Mouse (Mus musculus) CH12.LX (cell line): ENCODE data around the gene Gas2l2. TPM values are rescaled to one million over a fixed set of nuclear protein-coding genes. Genes with fewer than 3 reads are reported as not detected.
A peak's percentile ranks its signal among the peaks of the same experiment; 100 is the strongest.

Experiments
- DNase-seq: peaks from one replicate; pipeline ENCODE4 v3.0.0-alpha.2; 2013; ENCODE audit errors: extremely low read depth
- H3K27ac ChIP-seq: 2 replicates; pipeline ENCODE4 v1.5.1; 2012; ENCODE audit warnings: low read depth, mild to moderate bottlenecking, control low read depth, moderate library complexity; ENCODE audit not compliant: insufficient read depth
- H3K27me3 ChIP-seq: replicated peaks from 2 replicates; pipeline ENCODE3; 2012; ENCODE audit warnings: inconsistent platforms
- H3K36me3 ChIP-seq, 2 experiments: replicated peaks in 1 of 2; 2 replicates each; pipeline versions ENCODE3 to v1.6.1; 2012; ENCODE audit warnings: inconsistent platforms in 1 of 2, low read length in 1 of 2, mild to moderate bottlenecking in 1 of 2, mixed read lengths in 1 of 2, moderate library complexity in 1 of 2; ENCODE audit not compliant: control insufficient read depth in 1 of 2, insufficient read depth in 1 of 2
- H3K4me1 ChIP-seq, 2 experiments: 2 replicates each; pipeline ENCODE4 v1.6.1; 2012; ENCODE audit warnings: inconsistent platforms in 1 of 2, moderate library complexity in 1 of 2; ENCODE audit not compliant: insufficient read depth in 2 of 2, control insufficient read depth in 1 of 2
- H3K4me2 ChIP-seq: 2 replicates; pipeline ENCODE4 v1.6.1; 2012; ENCODE audit warnings: low read depth, mild to moderate bottlenecking, control low read depth; ENCODE audit not compliant: poor library complexity, insufficient read depth, severe bottlenecking
- H3K4me3 ChIP-seq, 3 experiments: fragments of 150-350 bp in 1 of 3; sonication (generic) in 1 of 3; replicated peaks in 1 of 3; 2 replicates each; pipeline versions ENCODE3 to v1.5.1; 2011 to 2012; ENCODE audit warnings: low read depth in 2 of 3, low read length in 2 of 3, mild to moderate bottlenecking in 2 of 3, moderate library complexity in 2 of 3, control low read depth in 1 of 3, improper control_type of control experiment in 1 of 3, inconsistent platforms in 1 of 3, mixed read lengths in 1 of 3; ENCODE audit not compliant: poor library complexity in 1 of 3
- H3K79me2 ChIP-seq: replicated peaks from 2 replicates; pipeline ENCODE4 v1.6.1; 2012; ENCODE audit warnings: mild to moderate bottlenecking, moderate library complexity; ENCODE audit not compliant: control insufficient read depth, poor library complexity, insufficient read depth, severe bottlenecking; ENCODE audit errors: extremely low read depth
- H3K9ac ChIP-seq: 2 replicates; pipeline ENCODE4 v1.6.1; 2012; ENCODE audit warnings: low read depth, mild to moderate bottlenecking, control low read depth, moderate library complexity; ENCODE audit not compliant: insufficient read depth
- H3K9me3 ChIP-seq: replicated peaks from 2 replicates; pipeline ENCODE3; 2012; ENCODE audit warnings: low read length, inconsistent platforms, mixed read lengths
- CTCF ChIP-seq, 2 experiments: IDR thresholded peaks in 1 of 2; conservative IDR thresholded peaks in 1 of 2; 2 replicates each; pipeline ENCODE4 v1.5.1; 2011 to 2012; ENCODE audit warnings: low read depth in 2 of 2, low read length in 2 of 2, improper control_type of control experiment in 1 of 2, inconsistent platforms in 1 of 2, mild to moderate bottlenecking in 1 of 2, moderate library complexity in 1 of 2
- EP300 ChIP-seq: IDR thresholded peaks from 2 replicates; pipeline ENCODE4 v1.6.1; 2011; ENCODE audit warnings: low read length, improper control_type of control experiment
- IRF4 ChIP-seq: IDR thresholded peaks from 2 replicates; pipeline ENCODE4 v1.6.1; 2014; ENCODE audit warnings: low read depth, mild to moderate bottlenecking, inconsistent platforms, low read length, improper control_type of control experiment
- JUN ChIP-seq: IDR thresholded peaks from 2 replicates; pipeline ENCODE4 v1.6.1; 2011; ENCODE audit warnings: low read depth, mild to moderate bottlenecking, low read length, improper control_type of control experiment, moderate library complexity; ENCODE audit not compliant: insufficient read depth
- MAZ ChIP-seq: IDR thresholded peaks from 2 replicates; pipeline ENCODE4 v1.6.1; 2012; ENCODE audit warnings: low read depth, mild to moderate bottlenecking, inconsistent platforms, low read length, improper control_type of control experiment, moderate library complexity
- MEF2A ChIP-seq: IDR thresholded peaks from 2 replicates; pipeline ENCODE4 v1.6.1; 2014; ENCODE audit warnings: low read depth, mild to moderate bottlenecking, inconsistent platforms, low read length, improper control_type of control experiment, borderline replicate concordance
- NELFE ChIP-seq: IDR thresholded peaks from 2 replicates; pipeline ENCODE4 v1.6.1; 2011; ENCODE audit warnings: low read depth, low read length, improper control_type of control experiment
- NRF1 ChIP-seq: IDR thresholded peaks from 2 replicates; pipeline ENCODE4 v1.6.1; 2014; ENCODE audit warnings: low read depth, mild to moderate bottlenecking, inconsistent platforms, low read length, improper control_type of control experiment, moderate library complexity
- PAX5 ChIP-seq: IDR thresholded peaks from 2 replicates; pipeline ENCODE4 v1.6.1; 2012; ENCODE audit warnings: low read length, inconsistent platforms, mixed read lengths
- POLR2A ChIP-seq: IDR thresholded peaks from 2 replicates; pipeline ENCODE4 v1.6.1; 2011; ENCODE audit warnings: low read depth, mild to moderate bottlenecking, improper control_type of control experiment, low read length
- UBTF ChIP-seq: IDR thresholded peaks from 2 replicates; pipeline ENCODE4 v1.6.1; 2012; ENCODE audit warnings: low read depth, mild to moderate bottlenecking, inconsistent platforms, low read length, improper control_type of control experiment, moderate library complexity
- USF2 ChIP-seq: conservative IDR thresholded peaks from 2 replicates; pipeline ENCODE4 v1.6.1; 2011; ENCODE audit warnings: low read depth, low read length, improper control_type of control experiment
- dilution Hi-C: fragments of 300-500 bp; cut with MboI; formaldehyde crosslinking; loops from 2 replicates; pipeline ENCODE4 v1.14.3; 2020; ENCODE audit warnings: low sequenced_read_pairs; ENCODE audit not compliant: extremely low pct_unique_long_range_greater_than_20kb, extremely low pct_ligation_motif_present
- in situ Hi-C: fragments of 300-500 bp; cut with MboI; formaldehyde crosslinking; loops from 3 replicates; pipeline ENCODE4 v1.14.3; 2019; ENCODE audit warnings: low sequenced_read_pairs, low pct_ligation_motif_present, low pct_unique_long_range_greater_than_20kb, mixed read lengths
- polyA plus RNA-seq: library from polyadenylated mRNA; unstranded; fragments of >175 nt; gene quantifications from 2 replicates; pipeline ENCODE4 v1.2.1, GENCODE M21; 2012; ENCODE audit warnings: low read depth; ENCODE audit not compliant: insufficient read length
- total RNA-seq, 2 experiments: library from RNA; depleted of rRNA; stranded (reverse); fragments of 300-350 nt in 1 of 2; fragments of >200 nt in 1 of 2; gene quantifications; 2 replicates each; pipeline ENCODE4 v1.2.3; 2012 to 2014

Gas2l2 gene
- total and polyA plus RNA-seq, 3 experiments = not detected

DNA sequence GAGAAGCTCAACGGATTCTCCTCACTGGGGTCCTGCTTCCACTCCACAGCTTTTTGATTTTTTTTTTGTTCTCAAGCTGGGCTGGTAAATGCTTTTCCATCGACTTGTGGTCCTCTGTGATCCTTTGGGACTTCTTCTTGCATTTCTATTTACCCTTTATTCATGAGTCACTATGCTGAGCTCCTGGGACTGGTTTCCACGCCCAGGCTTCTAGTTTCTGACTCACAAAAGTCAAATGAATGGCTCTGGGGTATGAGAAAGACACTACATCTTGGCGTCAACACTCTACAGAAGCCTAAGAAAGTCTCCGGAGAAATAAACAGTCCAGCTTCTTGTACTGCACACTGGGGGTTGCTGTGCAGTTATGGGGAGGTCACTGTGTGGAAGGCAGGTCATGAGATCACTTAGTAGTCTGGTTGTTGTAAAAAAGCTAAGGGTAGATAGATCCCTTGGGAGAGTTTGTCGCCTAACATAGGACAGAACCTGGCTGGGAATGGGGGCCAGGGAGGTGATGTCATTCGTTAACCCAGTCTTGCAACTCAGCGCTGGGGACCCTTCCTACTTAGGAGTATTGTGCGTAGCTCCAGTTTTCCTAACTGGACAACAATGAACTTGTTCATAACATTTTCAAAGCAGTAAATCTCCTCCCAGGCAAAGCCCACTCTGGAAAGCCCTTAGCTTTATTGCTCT lies 28.8 kb upstream of the Gas2l2 start:
- Histone ChIP-seq H3K9ac (no peak overlapping the region), H3K4me3 (no peak overlapping the region), H3K9me3 (no peaks in the 10 kb centered on the region), H3K27ac (no peak overlapping the region), H3K79me2 (no peaks in the 10 kb centered on the region), H3K27me3 (peaks cover 53% of the 10 kb centered on the region), H3K36me3 (no peaks in the 10 kb centered on the region), H3K4me1 (peaks cover 13 to 31% of the 10 kb centered on the region in 2 experiments), H3K4me2 (peak overlapping the region; percentile 57)
- in situ Hi-C loops (no loop called here), dilution Hi-C loops (no loop called here)
- DNase-seq = no peak
- no peak for TF ChIP-seq CTCF (conservative IDR thresholded peaks at IDR 0.05 in 1 of 2, IDR thresholded peaks at IDR 0.05 in 1 of 2; ENCODE audit: low read depth in 2 of 2, low read length in 2 of 2)
- TF ChIP-seq EP300 = peak; percentile 52
- no peak for TF ChIP-seq NELFE
- TF ChIP-seq PAX5 = no peak
- 0 out of 2 replicates have a peak, but pooled peaks have one; percentile 32 for TF ChIP-seq MAZ
- TF ChIP-seq MEF2A = no peak
- no peak for TF ChIP-seq JUN

- H3K27ac ChIP-seq = no peak overlapping the region
- H3K9ac ChIP-seq = no peak overlapping the region
- peaks cover 52% of the 10 kb centered on the region for H3K27me3 ChIP-seq
- no peaks in the 10 kb centered on the region for H3K9me3 ChIP-seq
- no peaks in the 10 kb centered on the region for H3K79me2 ChIP-seq
- peak overlapping the region; percentile 57 for H3K4me2 ChIP-seq
- no peak for DNase-seq
- H3K36me3 ChIP-seq = no peaks in the 10 kb centered on the region
- dilution Hi-C loops = no loop called here
- TF ChIP-seq UBTF (no peak), IRF4 (no peak), USF2 (no peak), MAZ (peak; percentile 89), JUN (no peak)
- TF ChIP-seq, all 38 proteins: peak for 1
- H3K4me3 ChIP-seq = no peak overlapping the region
- in situ Hi-C loops = no loop called here
- peaks cover 13 to 23% of the 10 kb centered on the region in 2 experiments for H3K4me1 ChIP-seq
Measured at GRCm38 (mm10) chr11:83457257-83457656, 28.0 kb upstream of the Gas2l2 start.

- no peak overlapping the region for H3K4me2 ChIP-seq
- DNase-seq = no peak
- no peaks in the 10 kb centered on the region for H3K36me3 ChIP-seq
- H3K4me1 ChIP-seq = peaks cover 13 to 16% of the 10 kb centered on the region in 2 experiments
- H3K27me3 ChIP-seq = peaks cover 48% of the 10 kb centered on the region
- H3K79me2 ChIP-seq = no peaks in the 10 kb centered on the region
- no peak overlapping the region for H3K27ac ChIP-seq
- H3K9ac ChIP-seq = no peak overlapping the region
- H3K9me3 ChIP-seq = no peaks in the 10 kb centered on the region
- dilution Hi-C loops = no loop called here
- in situ Hi-C loops = no loop called here
- no peak overlapping the region for H3K4me3 ChIP-seq
- TF ChIP-seq NRF1 (0 out of 2 replicates have a peak, but pooled peaks have one; percentile 2), POLR2A (no peak)
Measured at GRCm38 (mm10) chr11:83455608-83456007, 26.4 kb upstream of the Gas2l2 start.
